Mouse (Mus musculus): ENCODE data around the gene Serpinb9c. TPM values are rescaled to one million over a fixed set of nuclear protein-coding genes. Genes with fewer than 3 reads are reported as not detected.
"Not testable (repeated sequence)": the region's sequence is repeated elsewhere in the genome, so short reads cannot be mapped to it uniquely, and the experiment has no call there.

Serpinb9c gene
- total RNA-seq (2021), result not detected
- long read RNA-seq, experiment 1, result 0 reads
- long read RNA-seq, experiment 2, result 0 reads

DNA sequence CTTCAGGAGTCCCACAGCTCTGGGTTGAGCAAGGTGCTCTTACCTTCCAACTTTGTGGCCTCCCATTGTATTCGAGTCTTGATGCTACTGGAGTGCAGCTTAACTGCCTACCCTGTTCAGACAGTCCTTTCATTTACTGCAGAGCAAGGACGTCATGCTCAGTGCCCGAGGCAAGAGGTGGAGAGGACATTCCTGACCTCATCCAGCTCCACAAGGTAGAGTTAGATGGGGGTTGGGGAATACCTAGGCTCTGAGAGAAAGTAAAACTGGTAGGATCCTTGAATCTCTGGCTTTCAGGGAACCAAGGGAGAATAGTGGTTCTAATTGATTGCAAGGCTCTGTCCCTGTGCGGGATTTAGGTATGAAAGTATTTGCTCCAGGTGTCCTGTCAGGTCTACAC is at the start of gene Serpinb9c:
Gene Serpinb9c (minus strand): TSS at position 101 of the 400 bp plus-strand sequence.
- DNase-seq (ENCODE audit: low spot score), result no peak

DNA sequence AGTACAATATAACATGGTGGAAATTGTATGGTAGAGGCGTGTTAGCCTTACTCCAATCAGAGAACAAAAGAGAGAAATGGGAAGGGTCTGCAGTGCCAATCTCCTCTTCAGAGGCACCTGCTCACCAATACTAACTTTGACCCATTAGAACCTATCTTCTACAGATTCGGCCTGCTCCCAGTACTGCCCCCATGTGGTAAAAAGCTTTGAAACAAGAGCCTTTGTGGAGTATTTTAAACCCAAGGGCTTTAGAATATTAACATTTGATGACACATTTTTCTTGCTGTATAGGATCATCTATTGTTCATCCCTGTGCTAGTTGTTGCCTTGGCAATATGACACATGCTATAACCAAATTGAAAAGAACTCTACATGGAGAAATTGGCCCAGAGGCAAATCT is 40.2 kb upstream of the Serpinb9c start:
- DNase-seq (ENCODE audit: low spot score), result no peak

DNA sequence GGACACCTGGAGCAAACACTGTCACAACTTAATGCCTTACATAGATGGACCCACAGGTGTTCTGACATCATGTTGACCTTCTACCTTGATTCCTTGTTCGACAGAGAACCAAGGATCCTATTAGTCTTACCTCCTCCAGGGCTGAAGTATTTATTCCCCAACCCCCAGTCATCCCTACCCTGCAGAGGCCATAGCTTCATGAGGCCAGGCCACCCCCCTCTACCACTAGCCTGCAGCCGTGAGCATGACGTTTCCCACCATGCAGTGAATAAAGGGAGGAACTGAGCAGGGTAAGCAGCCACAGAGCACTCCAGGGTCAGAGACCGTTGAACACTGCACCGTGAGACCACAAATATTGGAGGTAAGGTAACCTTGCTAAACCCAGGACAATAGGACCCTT is 33.1 kb upstream of the Serpinb9c start, which contains the start of gene Serpinb9d:
Gene Serpinb9d (plus strand): TSS at position 301 of the 400 bp plus-strand sequence.
- DNase-seq (ENCODE audit: low spot score), result no peak

DNA sequence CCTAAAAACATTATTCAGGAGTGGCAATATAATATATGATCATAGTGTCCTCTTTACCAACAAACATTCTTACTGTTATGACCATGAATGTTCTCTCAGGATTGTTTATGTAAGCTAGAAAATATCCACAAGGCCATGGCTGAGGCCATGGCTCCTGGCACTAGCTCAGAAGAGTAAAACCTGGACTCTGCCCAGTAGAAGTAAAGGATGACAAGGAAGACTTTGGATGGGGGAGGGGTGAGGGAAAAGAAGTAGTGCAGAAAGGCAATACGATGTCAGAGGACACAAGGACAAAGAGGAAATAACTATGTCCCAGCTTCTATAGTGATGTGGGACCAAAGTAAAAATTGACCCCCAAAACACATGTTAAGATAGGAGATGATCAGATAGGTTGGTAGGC is 30.9 kb upstream of the Serpinb9c start:
- not testable (repeated sequence) for DNase-seq (ENCODE audit: low spot score)

DNA sequence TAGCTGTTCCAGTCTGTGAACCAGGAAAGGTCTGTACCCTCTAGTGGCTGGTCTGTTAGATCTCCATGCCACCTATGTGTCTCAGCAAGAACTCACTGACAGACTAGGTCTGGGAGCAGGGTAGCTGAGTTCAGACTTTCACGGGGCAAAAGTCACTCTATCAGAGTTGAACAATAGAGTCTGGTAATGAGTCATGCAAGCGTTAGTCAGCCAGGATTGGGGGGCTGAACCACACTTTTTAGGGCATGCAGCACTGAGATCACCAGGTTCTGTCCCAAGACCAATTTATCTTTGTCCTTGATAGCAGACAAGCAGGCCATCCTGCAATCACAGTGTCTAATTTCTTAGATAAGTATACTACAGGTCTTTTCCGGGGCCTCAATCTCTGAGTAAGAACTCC is 18.1 kb downstream of the Serpinb9c start:
- no peak for DNase-seq (ENCODE audit: low spot score)

DNA sequence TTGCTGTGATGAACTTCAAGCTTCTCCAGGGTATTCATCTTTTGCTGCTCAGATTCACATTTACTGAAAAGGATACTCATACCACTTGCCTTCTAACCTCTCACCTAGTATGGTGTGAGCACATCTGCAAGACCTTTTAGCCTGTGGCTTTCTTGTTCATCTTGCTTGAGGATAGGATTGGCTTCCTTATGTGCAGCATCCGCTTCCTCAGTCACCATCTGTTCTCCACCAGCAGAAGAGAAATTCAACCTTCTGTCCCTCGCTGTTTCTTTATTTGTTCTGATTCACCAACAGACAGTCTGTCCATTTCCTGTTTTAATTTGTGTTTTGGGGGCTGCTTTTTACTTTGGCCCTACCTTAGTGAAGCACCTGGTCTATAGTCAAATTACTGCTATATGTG is 21.8 kb downstream of the Serpinb9c start:
- no peak for DNase-seq (ENCODE audit: low spot score)

DNA sequence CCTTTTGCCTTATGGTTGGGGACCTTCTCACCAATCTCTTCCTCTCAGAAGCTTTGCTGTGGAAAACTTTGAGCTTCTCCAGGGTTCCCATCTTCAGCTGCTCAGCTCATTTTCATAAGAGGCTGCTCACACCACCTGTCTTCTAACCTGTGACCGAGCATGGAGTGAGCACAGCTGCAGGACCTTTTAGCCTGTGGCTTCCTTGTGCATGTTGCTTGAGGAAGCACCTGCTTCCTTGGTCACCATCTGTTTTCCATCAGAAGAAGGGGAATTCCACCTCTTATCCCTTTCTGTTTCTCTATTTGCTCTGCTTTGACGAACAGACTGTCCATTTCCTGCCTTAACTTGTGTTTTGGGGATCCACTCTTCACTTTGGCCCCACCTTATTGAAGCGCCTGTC is 46.5 kb downstream of the Serpinb9c start:
- no peak for DNase-seq (ENCODE audit: low spot score)

DNA sequence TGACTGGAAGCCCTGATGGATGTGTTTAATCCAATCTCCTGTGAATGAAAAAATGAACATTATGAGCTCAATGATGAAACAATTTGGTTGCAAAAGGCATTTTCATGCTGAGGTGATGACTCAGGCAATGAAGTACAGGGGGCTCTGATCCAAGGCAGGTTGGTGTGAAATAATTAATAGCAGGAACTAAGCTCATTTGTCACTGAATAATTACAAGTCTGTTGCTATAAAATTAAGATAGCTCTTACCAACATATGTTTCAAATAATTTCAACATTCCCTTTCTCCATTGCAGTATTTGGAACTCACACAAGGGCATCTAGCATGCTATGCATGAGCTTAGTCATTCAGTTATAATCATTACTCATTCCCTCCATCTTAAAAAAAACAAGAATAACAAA is 53.9 kb downstream of the Serpinb9c start:
- no peak for DNase-seq (ENCODE audit: low spot score)

Other genes with a start within 250 kb of the Serpinb9c start
- gene Serpinb6b, start 194.5 kb downstream of the Serpinb9c start, total RNA-seq (2021), result 1 to 10 TPM; 2.2 to 2.9 TPM
- 1 to 10 TPM; 1.8 to 2.8 TPM for gene Serpinb9, start 156.5 kb downstream of the Serpinb9c start, total RNA-seq (2021)
- gene Serpinb9b, start 132.3 kb downstream of the Serpinb9c start, total RNA-seq (2021), result not detected
- gene Serpinb1b, start 81.2 kb downstream of the Serpinb9c start, total RNA-seq (2021), result not detected
- gene Serpinb9d, start 33.2 kb upstream of the Serpinb9c start, total RNA-seq (2021), result not detected
- not detected for gene Serpinb9e, start 89.9 kb upstream of the Serpinb9c start, total RNA-seq (2021)
- gene Serpinb9f, start 164.3 kb upstream of the Serpinb9c start, total RNA-seq (2021), result not detected
- gene Gm11397, start 236.0 kb upstream of the Serpinb9c start, total RNA-seq (2021), result not detected

Measured in gastrocnemius, adult 18-20 months (tissue).